ENCODE assay signal across 9 mouse cellular contexts in genomic region chr9:123384696-123385095, GRCm38 (mm10). TPM values are rescaled to one million over a fixed set of nuclear protein-coding genes. Genes with fewer than 3 reads are reported as not detected.
DNase-seq lines count a peak whose midpoint lies in the region; ATAC-seq and TF ChIP-seq lines count a peak whose summit lies in the region.
"Had no signal": no experiment of that assay in that cellular context is flagged by ENCODE, and none has a peak within 500 bp of the region (broad histone marks: within the 10 kb centered on the region; RNA-seq: fewer than 3 reads in every experiment).

No protein-coding gene starts in this region.

- H3K4me2 ChIP-seq in midbrain, embryonic 14.5 days (ENCODE audit: low read length), result no peak overlapping the region
- H3K4me2 ChIP-seq in midbrain, postnatal 0 days (ENCODE audit: low read depth, low read length, poor library complexity, severe bottlenecking), result no peak overlapping the region
- H3K4me2 ChIP-seq in forebrain, embryonic 16.5 days (ENCODE audit: low read length), result peak overlapping the region; percentile 4
- no peak overlapping the region for H3K4me2 ChIP-seq in stomach, embryonic 15.5 days
- H3K4me2 ChIP-seq: lung, embryonic 15.5 days had no signal

- ATAC-seq in midbrain, embryonic 14.5 days (ENCODE audit: low FRiP score, low TSS enrichment), result no peak
- ATAC-seq in midbrain, postnatal 0 days (ENCODE audit: low FRiP score), result no peak
- ATAC-seq in forebrain, embryonic 16.5 days, result peak; percentile 92
- ATAC-seq in stomach, embryonic 15.5 days (ENCODE audit: insufficient read depth, low FRiP score, low read depth), result 0 out of 2 replicates have a peak, but pooled peaks have one; percentile 18
- no peak for ATAC-seq in monocyte, adult 5-6 weeks (replicated peaks; ENCODE audit: insufficient number of reproducible peaks, low FRiP score, low TSS enrichment, poor library complexity, severe bottlenecking)

- no peak for TF ChIP-seq POLR2A in kidney, adult 2 months (IDR thresholded peaks at IDR 0.05; ENCODE audit: low read depth, low read length)

- peak; percentile 21 for DNase-seq in midbrain, embryonic 14.5 days
- no peak for DNase-seq in midbrain, postnatal 0 days (ENCODE audit: low spot score)
- DNase-seq in layer of hippocampus, postnatal 10 days (ENCODE audit: low spot score in 2 of 2), result peak; percentile 56 to 71
- DNase-seq in adrenal gland, adult 18-20 months (ENCODE audit: low spot score in 2 of 2), result no peak
- no peak for DNase-seq in kidney, adult 2 months

- no peak for TF ChIP-seq CTCF in midbrain, postnatal 0 days (IDR thresholded peaks at IDR 0.05)
- no peak for TF ChIP-seq CTCF in kidney, adult 2 months (conservative IDR thresholded peaks at IDR 0.05; ENCODE audit: insufficient read depth, insufficient read length, low read depth, low read length)

- H3K9ac ChIP-seq in midbrain, embryonic 14.5 days (replicated peaks; ENCODE audit: low read length), result no peak overlapping the region
- no peak overlapping the region; the same call in 1 of the 2 replicates for H3K9ac ChIP-seq in midbrain, postnatal 0 days (replicated peaks; ENCODE audit: low read length, poor library complexity, severe bottlenecking)
- H3K9ac ChIP-seq in forebrain, embryonic 16.5 days (replicated peaks; ENCODE audit: low read depth, low read length), result no peak overlapping the region
- H3K9ac ChIP-seq in stomach, embryonic 15.5 days, result no peak overlapping the region
- H3K9ac ChIP-seq: lung, embryonic 15.5 days had no signal

- no peaks in the 10 kb centered on the region for H3K27me3 ChIP-seq in midbrain, embryonic 14.5 days (ENCODE audit: control insufficient read depth, insufficient read depth, low read length)
- no peaks in the 10 kb centered on the region for H3K27me3 ChIP-seq in midbrain, postnatal 0 days (ENCODE audit: insufficient read depth, low read length)
- H3K27me3 ChIP-seq in forebrain, embryonic 16.5 days (replicated peaks; ENCODE audit: control insufficient read depth, insufficient read depth, low read length), result no peaks in the 10 kb centered on the region
- no peaks in the 10 kb centered on the region for H3K27me3 ChIP-seq in stomach, embryonic 15.5 days (replicated peaks)
- no peaks in the 10 kb centered on the region for H3K27me3 ChIP-seq in kidney, adult 2 months (replicated peaks; ENCODE audit: control insufficient read depth, insufficient read depth, low read length)
- H3K27me3 ChIP-seq: lung, embryonic 15.5 days had no signal

- H3K36me3 ChIP-seq in midbrain, embryonic 14.5 days (ENCODE audit: control insufficient read depth, insufficient read depth, low read length), result peaks cover 5% of the 10 kb centered on the region; the same call in 1 of the 2 replicates
- no peaks in the 10 kb centered on the region; the same call in 1 of the 2 replicates for H3K36me3 ChIP-seq in midbrain, postnatal 0 days (ENCODE audit: insufficient read depth, low read length)
- no peaks in the 10 kb centered on the region; the same call in 1 of the 2 replicates for H3K36me3 ChIP-seq in forebrain, embryonic 16.5 days (ENCODE audit: control insufficient read depth, insufficient read depth)
- no peaks in the 10 kb centered on the region for H3K36me3 ChIP-seq in stomach, embryonic 15.5 days
- no peaks in the 10 kb centered on the region for H3K36me3 ChIP-seq in kidney, adult 2 months (ENCODE audit: control insufficient read depth, insufficient read depth, low read length)

- H3K9me3 ChIP-seq in midbrain, embryonic 14.5 days (ENCODE audit: control insufficient read depth, low read length), result no peaks in the 10 kb centered on the region
- H3K9me3 ChIP-seq in midbrain, postnatal 0 days (ENCODE audit: low read length), result no peaks in the 10 kb centered on the region
- H3K9me3 ChIP-seq in forebrain, embryonic 16.5 days (ENCODE audit: control insufficient read depth, low read length), result no peaks in the 10 kb centered on the region
- H3K9me3 ChIP-seq in stomach, embryonic 15.5 days, result no peaks in the 10 kb centered on the region
- H3K9me3 ChIP-seq: lung, embryonic 15.5 days had no signal

- peak overlapping the region; percentile 61 for H3K27ac ChIP-seq in midbrain, embryonic 14.5 days (replicated peaks; ENCODE audit: low read depth, low read length)
- no peak overlapping the region for H3K27ac ChIP-seq in midbrain, postnatal 0 days (ENCODE audit: low read depth, low read length)
- peak overlapping the region; percentile 70 for H3K27ac ChIP-seq in forebrain, embryonic 16.5 days (ENCODE audit: low read length)
- no peak overlapping the region for H3K27ac ChIP-seq in stomach, embryonic 15.5 days
- H3K27ac ChIP-seq in kidney, adult 2 months (ENCODE audit: insufficient read depth, low read depth, low read length), result no peak overlapping the region
- H3K27ac ChIP-seq: lung, embryonic 15.5 days had no signal

- peaks cover 19% of the 10 kb centered on the region for H3K4me1 ChIP-seq in midbrain, embryonic 14.5 days (ENCODE audit: control insufficient read depth, insufficient read depth, low read length)
- no peaks in the 10 kb centered on the region for H3K4me1 ChIP-seq in midbrain, postnatal 0 days (ENCODE audit: insufficient read depth, low read length)
- H3K4me1 ChIP-seq in forebrain, embryonic 16.5 days (replicated peaks; ENCODE audit: control insufficient read depth, insufficient read depth, low read length), result peaks cover 25% of the 10 kb centered on the region
- H3K4me1 ChIP-seq in stomach, embryonic 15.5 days, result no peaks in the 10 kb centered on the region
- H3K4me1 ChIP-seq in kidney, adult 2 months (ENCODE audit: control insufficient read depth, insufficient read depth, low read length), result no peaks in the 10 kb centered on the region
- H3K4me1 ChIP-seq: lung, embryonic 15.5 days had no signal

- 68% methylated on average over 3 of the region's 3 CpGs for WGBS in midbrain, embryonic 14.5 days
- 56% methylated on average over 3 of the region's 3 CpGs for whole genome bisulfite sequencing in midbrain, postnatal 0 days
- WGBS in forebrain, embryonic 16.5 days, result 13% methylated on average over 3 of the region's 3 CpGs
- 82% methylated on average over 3 of the region's 3 CpGs for WGBS in stomach, embryonic 15.5 days
- WGBS in kidney, adult 2 months, result 87% methylated on average over 3 of the region's 3 CpGs

- no peak overlapping the region for H3K4me3 ChIP-seq in midbrain, embryonic 14.5 days (replicated peaks; ENCODE audit: low read depth, low read length)
- H3K4me3 ChIP-seq in midbrain, postnatal 0 days (ENCODE audit: low read depth, low read length), result no peak overlapping the region
- H3K4me3 ChIP-seq in forebrain, embryonic 16.5 days (replicated peaks; ENCODE audit: low read length), result no peak overlapping the region
- H3K4me3 ChIP-seq in stomach, embryonic 15.5 days (replicated peaks), result no peak overlapping the region
- no peak overlapping the region for H3K4me3 ChIP-seq in kidney, adult 2 months (ENCODE audit: insufficient read depth, low read depth, low read length)
- H3K4me3 ChIP-seq: lung, embryonic 15.5 days had no signal

RNA-seq across cellular contexts. Expression of gene Lars2, which starts 18.0 kb away (rescaled TPM):
- 1,346 and 1,403 TPM in 2 replicates for polyA plus RNA-seq in midbrain, embryonic 14.5 days (2014; fragmentation: Nextera tagmentation; extraction: Ambion mirVana)
- total RNA-seq in midbrain, postnatal 0 days (2014; rRNA removed), result 11.9 and 38.1 TPM in 2 replicates
- 822 and 930 TPM in 2 replicates for polyA plus RNA-seq in midbrain, postnatal 0 days (2015; fragmentation: Nextera tagmentation; extraction: Ambion mirVana)
- polyA plus RNA-seq in forebrain, embryonic 16.5 days (2015; fragmentation: Nextera tagmentation; extraction: Ambion mirVana), result 763 and 906 TPM in 2 replicates
- 100 to 1,000 TPM in 1 of 2 experiments, 10 to 100 TPM in 1; 100.0 to 120 TPM for total RNA-seq in layer of hippocampus, postnatal 10 days (2021)
- polyA plus RNA-seq in stomach, embryonic 15.5 days (2015; fragmentation: Nextera tagmentation; extraction: Ambion mirVana), result 908 and 1,059 TPM in 2 replicates
- total RNA-seq in adrenal gland, adult 18-20 months (2021), result 10 to 100 TPM; 55.5 to 62.2 TPM
- total RNA-seq in monocyte, adult 5-6 weeks (2017), result 12.1 to 39.3 TPM (median 19.2 TPM) in 3 replicates
- 432 and 1,036 TPM in 2 replicates for polyA plus RNA-seq in kidney, adult 2 months (2012; rRNA removed)

Comparison
In these comparisons a context has a peak if more than half of its experiments do, and no peak if none do; other contexts are left out.
1. DNase-seq: peak in midbrain, embryonic 14.5 days (single experiment) and layer of hippocampus, postnatal 10 days (2 of 2); none in midbrain, postnatal 0 days (single experiment), adrenal gland, adult 18-20 months (0 of 2) and kidney, adult 2 months (single experiment).
2. H3K27ac ChIP-seq: peak in midbrain, embryonic 14.5 days (single experiment) and forebrain, embryonic 16.5 days (single experiment); none in midbrain, postnatal 0 days (single experiment), stomach, embryonic 15.5 days (single experiment) and kidney, adult 2 months (single experiment).
3. ATAC-seq: peak in forebrain, embryonic 16.5 days (single experiment) and stomach, embryonic 15.5 days (single experiment); none in midbrain, embryonic 14.5 days (single experiment), midbrain, postnatal 0 days (single experiment) and monocyte, adult 5-6 weeks (single experiment).